Comparison of ENCODE assay signal across 21 mouse cellular contexts in genomic region chr4:114784735-114785134, GRCm38 (mm10). TPM values are rescaled to one million over a fixed set of nuclear protein-coding genes. Genes with fewer than 3 reads are reported as not detected.
DNase-seq lines count a peak whose midpoint lies in the region; ATAC-seq lines count a peak whose summit lies in the region.
"Had no signal": no experiment of that assay in that cellular context is flagged by ENCODE, and none has a peak within 500 bp of the region (broad histone marks: within the 10 kb centered on the region; RNA-seq: fewer than 3 reads in every experiment).

No protein-coding gene starts in this region.

- H3K4me2 ChIP-seq in midbrain, embryonic 13.5 days (replicated peaks) = no peak overlapping the region
- H3K4me2 ChIP-seq: lung, embryonic 15.5 days had no signal

- H3K4me3 ChIP-seq in midbrain, embryonic 13.5 days (replicated peaks) = no peak overlapping the region
- H3K4me3 ChIP-seq in midbrain, embryonic 10.5 days = no peak overlapping the region
- no peak overlapping the region for H3K4me3 ChIP-seq in embryonic facial prominence, embryonic 10.5 days
- H3K4me3 ChIP-seq: heart, embryonic 10.5 days; left cerebral cortex, adult 2 months; lung, embryonic 15.5 days had no signal

- no peaks in the 10 kb centered on the region for H3K36me3 ChIP-seq in midbrain, embryonic 13.5 days
- no peaks in the 10 kb centered on the region for H3K36me3 ChIP-seq in midbrain, embryonic 10.5 days
- no peaks in the 10 kb centered on the region for H3K36me3 ChIP-seq in embryonic facial prominence, embryonic 10.5 days (replicated peaks)
- H3K36me3 ChIP-seq: heart, embryonic 10.5 days; lung, embryonic 15.5 days had no signal

- 89% methylated on average over 2 of the region's 2 CpGs for WGBS in midbrain, embryonic 13.5 days
- 98% methylated on average over 2 of the region's 2 CpGs for WGBS in midbrain, embryonic 10.5 days
- 85% methylated on average over 2 of the region's 2 CpGs for WGBS in embryonic facial prominence, embryonic 10.5 days

- DNase-seq in heart, adult 11 months = peak; percentile 77
- no peak for DNase-seq in heart, postnatal 25 days (ENCODE audit: low spot score)
- DNase-seq in midbrain, embryonic 10.5 days (ENCODE audit: low spot score) = no peak
- DNase-seq in embryonic facial prominence, embryonic 10.5 days (ENCODE audit: low spot score) = peak; percentile 47
- peak; percentile 30 to 51 for DNase-seq in kidney, postnatal 4 days
- DNase-seq in cerebellum, postnatal 25 days = no peak
- no peak for DNase-seq in cerebellum, postnatal 10 days
- DNase-seq: adrenal gland, adult 8-10 months; cerebellum, adult 9-11 months; gastrocnemius, postnatal 25 days; heart, postnatal 14 days; retina, postnatal 1 day had no signal

- no peak overlapping the region for H3K9ac ChIP-seq in midbrain, embryonic 13.5 days (replicated peaks)
- H3K9ac ChIP-seq: lung, embryonic 15.5 days had no signal

- no peaks in the 10 kb centered on the region for H3K9me3 ChIP-seq in midbrain, embryonic 13.5 days
- H3K9me3 ChIP-seq in midbrain, embryonic 10.5 days (replicated peaks) = no peaks in the 10 kb centered on the region
- no peaks in the 10 kb centered on the region for H3K9me3 ChIP-seq in embryonic facial prominence, embryonic 10.5 days
- H3K9me3 ChIP-seq: heart, embryonic 10.5 days; lung, embryonic 15.5 days had no signal

- ATAC-seq in midbrain, embryonic 13.5 days = 0 out of 2 replicates have a peak, but pooled peaks have one; percentile 25

- H3K27ac ChIP-seq in midbrain, embryonic 13.5 days = no peak overlapping the region
- H3K27ac ChIP-seq in midbrain, embryonic 10.5 days (replicated peaks) = no peak overlapping the region
- peak overlapping the region; percentile 37; the same call in 1 of the 2 replicates for H3K27ac ChIP-seq in embryonic facial prominence, embryonic 10.5 days (replicated peaks)
- H3K27ac ChIP-seq: heart, embryonic 10.5 days; left cerebral cortex, adult 2 months; lung, embryonic 15.5 days had no signal

- intact Hi-C loops in heart, postnatal 25 days (cut with DNase I) = no loop called here

- H3K27me3 ChIP-seq in midbrain, embryonic 13.5 days = no peaks in the 10 kb centered on the region; the same call in 1 of the 2 replicates
- H3K27me3 ChIP-seq in midbrain, embryonic 10.5 days (ENCODE audit: low read depth, poor library complexity, severe bottlenecking) = peaks cover 35% of the 10 kb centered on the region
- peaks cover 71% of the 10 kb centered on the region for H3K27me3 ChIP-seq in embryonic facial prominence, embryonic 10.5 days (replicated peaks; ENCODE audit: low read depth, poor library complexity, severe bottlenecking)
- H3K27me3 ChIP-seq: lung, embryonic 15.5 days had no signal

- no peaks in the 10 kb centered on the region for H3K4me1 ChIP-seq in midbrain, embryonic 13.5 days (replicated peaks)
- H3K4me1 ChIP-seq in midbrain, embryonic 10.5 days = peaks cover 21% of the 10 kb centered on the region
- peaks cover 67% of the 10 kb centered on the region for H3K4me1 ChIP-seq in embryonic facial prominence, embryonic 10.5 days

RNA-seq across cellular contexts. Expression of gene Gm12830, which starts 36.8 kb away (rescaled TPM):
- not detected for total RNA-seq in heart, postnatal 25 days (2021)
- 0.08 TPM in 1 of 2 replicates, not detected in the other for polyA plus RNA-seq in midbrain, embryonic 13.5 days (2015; fragmentation: Nextera tagmentation; extraction: Ambion mirVana)
- not detected in 2 replicates for polyA plus RNA-seq in midbrain, embryonic 10.5 days (2016; fragmentation: Nextera tagmentation; extraction: Ambion mirVana)
- polyA plus RNA-seq in embryonic facial prominence, embryonic 10.5 days (2016; fragmentation: Nextera tagmentation; extraction: Ambion mirVana) = 0.09 TPM in 1 of 2 replicates, not detected in the other
- total RNA-seq: adrenal gland, adult 8-10 months; gastrocnemius, postnatal 25 days; heart, postnatal 14 days; layer of hippocampus, adult 18-20 months; left cerebral cortex, adult 2 months; megakaryocyte, adult 5-6 weeks; neutrophil, adult 5-6 weeks had no signal
- polyA plus RNA-seq: heart, embryonic 10.5 days; limb, embryonic 14.5 days; lung, embryonic 15.5 days; small intestine, adult 2 months had no signal

Comparison
In these comparisons a context has a peak if more than half of its experiments do, and no peak if none do; other contexts are left out.
1. DNase-seq: peak in heart, adult 11 months (single experiment), embryonic facial prominence, embryonic 10.5 days (single experiment) and kidney, postnatal 4 days (2 of 2); none in heart, postnatal 25 days (single experiment), midbrain, embryonic 10.5 days (single experiment), cerebellum, postnatal 25 days (0 of 2) and cerebellum, postnatal 10 days (0 of 2).